Mouse (Mus musculus) stomach, embryonic 15.5 days (tissue): ENCODE measurements at regions not wholly inside any gene's neighbourhood (a gene's known extent, or its start where the extent isn't known, plus 50 kb on each side); places are given as distances from the start of the nearest gene placed in this dataset.
A peak's percentile ranks its signal among the peaks of the same experiment; 100 is the strongest.

Source experiments
- ATAC-seq: fragments of 200-750 bp; cut with Nextera tagmentation; 2 replicates; pipeline ENCODE4 v1.8.0; 2017; ENCODE audit warnings: low read depth, moderate number of reproducible peaks, moderate TSS enrichment; ENCODE audit not compliant: insufficient read depth, low FRiP score
- H3K27ac ChIP-seq: fragments of 300-500 bp; sonication (generic); 2 replicates; pipeline ENCODE4 v1.5.1; 2015; ENCODE audit warnings: mild to moderate bottlenecking, inconsistent platforms
- H3K27me3 ChIP-seq: fragments of 300-500 bp; sonication (generic); replicated peaks from 2 replicates; pipeline ENCODE4 v1.6.1; 2015; ENCODE audit warnings: inconsistent platforms
- H3K36me3 ChIP-seq: fragments of 300-500 bp; sonication (generic); 2 replicates; pipeline ENCODE4 v1.6.1; 2015; ENCODE audit warnings: inconsistent platforms
- H3K4me1 ChIP-seq: fragments of 300-500 bp; sonication (generic); 2 replicates; pipeline ENCODE4 v1.6.1; 2015; ENCODE audit warnings: inconsistent platforms
- H3K4me2 ChIP-seq: fragments of 300-500 bp; sonication (generic); 2 replicates; pipeline ENCODE4 v1.6.1; 2015; ENCODE audit warnings: mild to moderate bottlenecking, inconsistent platforms
- H3K4me3 ChIP-seq: fragments of 300-500 bp; sonication (generic); replicated peaks from 2 replicates; pipeline ENCODE4 v1.5.1; 2015; ENCODE audit warnings: inconsistent platforms
- H3K9ac ChIP-seq: fragments of 300-500 bp; sonication (generic); 2 replicates; pipeline ENCODE4 v1.6.1; 2015; ENCODE audit warnings: inconsistent platforms
- H3K9me3 ChIP-seq: fragments of 300-500 bp; sonication (generic); 2 replicates; pipeline ENCODE4 v1.6.1; 2016; ENCODE audit warnings: inconsistent platforms
- WGBS: fragments of 180-500 bp; shearing (Covaris S2); methylation state at CpG from one replicate; pipeline ENCODE4 v1.1.7; 2015; 5-methylcytosine and 5-hydroxymethylcytosine counted together

- Histone ChIP-seq H3K9me3 (no peaks in the 10 kb centered on the region), H3K27me3 (no peaks in the 10 kb centered on the region), H3K27ac (no peak overlapping the region), H3K4me2 (no peak overlapping the region), H3K4me3 (no peak overlapping the region), H3K9ac (no peak overlapping the region), H3K4me1 (no peaks in the 10 kb centered on the region), H3K36me3 (no peaks in the 10 kb centered on the region)
- 50% methylated on average over 1 of the region's 1 CpGs for WGBS
- ATAC-seq: no peak
These were observed 91.8 kb downstream of the Slc16a9 start for GRCm38 (mm10) chr10:70336741-70337140.

DNA sequence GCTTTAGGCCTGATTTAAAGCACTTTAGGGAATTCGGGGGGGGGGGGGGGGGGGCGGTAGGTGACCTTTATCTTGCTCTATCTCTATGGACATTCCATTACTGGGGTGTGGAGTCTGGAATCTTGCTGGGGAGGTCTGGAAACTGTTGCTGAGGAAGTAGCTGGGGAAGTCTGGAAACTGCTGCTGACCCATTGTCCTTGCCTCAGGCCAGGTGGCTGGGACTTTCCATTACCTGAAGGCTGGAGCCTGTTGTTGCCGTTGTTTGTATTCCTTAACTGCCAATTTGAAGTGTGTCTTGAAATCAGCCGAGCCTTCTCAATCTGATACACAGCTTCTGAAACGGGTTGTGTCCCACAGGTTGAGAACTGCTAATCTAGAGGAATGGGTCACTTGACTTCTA is 80.9 kb upstream of the Fam13c start:
- ATAC-seq: no peak
- Histone ChIP-seq H3K9ac (no peak overlapping the region), H3K27me3 (no peaks in the 10 kb centered on the region), H3K36me3 (no peaks in the 10 kb centered on the region), H3K27ac (no peak overlapping the region), H3K4me3 (no peak overlapping the region), H3K9me3 (no peaks in the 10 kb centered on the region), H3K4me1 (no peaks in the 10 kb centered on the region; the same call in 1 of the 2 replicates), H3K4me2 (no peak overlapping the region)
- WGBS: 48% methylated on average over 5 of the region's 5 CpGs

DNA sequence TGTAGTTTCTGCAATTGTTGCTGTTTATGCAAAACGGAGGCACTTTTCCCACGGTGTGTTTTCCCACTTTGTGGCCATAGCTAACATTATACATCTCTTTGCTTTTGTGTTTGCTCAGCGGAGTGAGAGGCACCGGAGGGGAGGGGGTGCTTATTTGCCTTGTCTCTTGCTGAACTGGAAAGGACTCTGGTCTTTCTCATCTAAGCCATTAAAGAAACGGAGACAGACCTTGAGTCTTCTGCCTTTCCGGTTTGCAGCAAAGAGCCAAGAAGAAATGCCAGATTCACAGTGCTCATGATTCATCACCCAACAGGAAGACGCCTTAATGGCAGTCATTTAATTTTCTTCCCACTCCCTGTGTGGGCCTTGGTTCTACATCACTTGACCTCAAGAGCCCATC is 80.4 kb upstream of the Fam13c start:
- no peak for ATAC-seq
- no peak overlapping the region for H3K27ac ChIP-seq
- no peaks in the 10 kb centered on the region for H3K9me3 ChIP-seq
- H3K9ac ChIP-seq: no peak overlapping the region
- H3K4me2 ChIP-seq: no peak overlapping the region
- no peaks in the 10 kb centered on the region; the same call in 1 of the 2 replicates for H3K4me1 ChIP-seq
- no peak overlapping the region for H3K4me3 ChIP-seq
- no peaks in the 10 kb centered on the region for H3K36me3 ChIP-seq
- WGBS: 45% methylated on average over 7 of the region's 7 CpGs
- H3K27me3 ChIP-seq: no peaks in the 10 kb centered on the region

DNA sequence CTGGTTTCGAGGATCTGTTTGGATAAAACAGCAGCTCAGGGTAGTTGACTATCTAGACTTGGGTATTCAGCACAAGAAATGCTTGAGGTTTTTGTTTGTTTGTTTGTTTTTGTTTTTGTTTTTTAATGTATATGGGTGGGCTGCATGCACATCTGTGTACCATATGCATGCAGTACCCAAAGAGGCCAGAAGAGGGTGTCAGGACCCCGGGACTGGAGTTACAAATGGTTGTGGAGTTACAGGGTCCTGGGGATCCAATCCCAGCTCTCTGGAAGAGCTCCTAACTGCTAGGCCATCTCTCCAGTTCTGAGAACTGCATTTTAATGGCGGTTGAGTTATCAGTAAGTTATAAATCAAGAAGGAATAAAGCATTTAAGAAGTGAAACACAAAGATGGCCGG is 77.2 kb upstream of the Fam13c start:
- Histone ChIP-seq H3K9ac (no peak overlapping the region), H3K36me3 (no peaks in the 10 kb centered on the region), H3K27me3 (no peaks in the 10 kb centered on the region; the same call in 1 of the 2 replicates), H3K9me3 (no peaks in the 10 kb centered on the region), H3K4me2 (no peak overlapping the region), H3K4me3 (no peak overlapping the region), H3K4me1 (no peaks in the 10 kb centered on the region; the same call in 1 of the 2 replicates), H3K27ac (no peak overlapping the region)
- ATAC-seq: no peak
- WGBS: 77% methylated on average over 4 of the region's 4 CpGs

DNA sequence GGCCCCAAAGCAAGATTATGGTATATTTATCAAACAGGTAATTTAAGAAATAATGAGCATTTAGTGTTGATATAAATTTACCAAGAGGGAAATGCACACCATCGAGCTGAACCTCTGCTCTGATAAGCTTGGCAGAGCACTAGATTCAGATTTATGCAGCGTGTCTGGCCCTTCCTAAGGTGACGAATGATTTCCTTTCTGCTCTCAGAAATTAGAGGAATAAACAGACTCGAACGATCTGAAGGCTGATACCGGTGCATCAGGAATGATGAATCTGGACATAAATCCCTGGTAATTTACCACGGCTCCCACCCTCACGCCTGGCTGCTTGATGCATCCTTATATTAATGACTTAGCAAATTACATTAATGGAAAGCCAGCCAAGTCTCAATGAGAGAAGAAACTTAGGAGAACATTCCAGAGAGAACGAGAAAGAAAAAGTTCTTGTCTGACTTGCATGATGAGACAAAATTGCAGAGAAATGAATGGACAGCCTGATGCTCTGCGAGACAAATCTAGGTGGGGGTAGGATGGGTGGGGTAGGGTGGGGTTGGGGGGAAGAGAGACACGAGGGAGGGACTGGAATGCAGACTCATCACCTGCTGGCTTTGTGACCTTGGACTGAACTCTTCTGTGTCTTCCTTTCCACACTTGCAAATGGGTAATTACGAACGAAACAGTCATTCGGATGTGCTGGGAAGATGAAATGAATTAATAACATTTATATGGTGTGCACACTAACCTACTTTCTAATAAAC is 75.9 kb upstream of the Fam13c start:
- no peaks in the 10 kb centered on the region; the same call in 1 of the 2 replicates for H3K4me1 ChIP-seq
- ATAC-seq: no peak
- no peak overlapping the region for H3K9ac ChIP-seq
- H3K27me3 ChIP-seq: no peaks in the 10 kb centered on the region; the same call in 1 of the 2 replicates
- no peaks in the 10 kb centered on the region for H3K36me3 ChIP-seq
- WGBS: 30% methylated on average over 14 of the region's 14 CpGs
- no peak overlapping the region for H3K4me2 ChIP-seq
- no peaks in the 10 kb centered on the region for H3K9me3 ChIP-seq
- H3K4me3 ChIP-seq: no peak overlapping the region
- H3K27ac ChIP-seq: no peak overlapping the region

- H3K9me3 ChIP-seq: no peaks in the 10 kb centered on the region
- no peak overlapping the region for H3K9ac ChIP-seq
- H3K4me1 ChIP-seq: no peaks in the 10 kb centered on the region; the same call in 1 of the 2 replicates
- no peak overlapping the region for H3K4me3 ChIP-seq
- no peak overlapping the region for H3K27ac ChIP-seq
- no peak overlapping the region for H3K4me2 ChIP-seq
- no peaks in the 10 kb centered on the region for H3K36me3 ChIP-seq
- no peak for ATAC-seq
- no peaks in the 10 kb centered on the region; the same call in 1 of the 2 replicates for H3K27me3 ChIP-seq
- 89% methylated on average over 9 of the region's 9 CpGs for WGBS
These were observed 75.3 kb upstream of the Fam13c start for GRCm38 (mm10) chr10:70364976-70365345.

DNA sequence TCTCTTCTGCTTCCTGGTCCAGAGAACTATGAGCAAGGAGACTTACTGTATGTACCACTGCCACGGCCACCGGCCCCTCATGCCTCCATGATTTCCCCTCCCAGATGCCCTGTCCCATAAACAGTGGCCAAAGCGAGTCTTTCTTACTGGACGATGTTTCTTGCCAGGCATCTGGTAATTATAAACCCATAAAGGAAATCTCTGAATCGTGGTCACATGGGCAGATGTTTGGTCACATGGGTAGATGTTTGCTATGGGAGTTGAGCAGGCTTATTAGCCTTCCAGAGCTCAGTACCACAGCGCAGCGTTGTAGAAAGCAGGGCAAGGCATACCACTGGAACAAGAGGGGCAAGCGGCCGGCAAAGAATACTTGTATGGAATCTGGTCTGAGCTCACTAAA is 74.8 kb upstream of the Fam13c start:
- H3K27me3 ChIP-seq: no peaks in the 10 kb centered on the region; the same call in 1 of the 2 replicates
- H3K4me2 ChIP-seq: no peak overlapping the region
- H3K27ac ChIP-seq: no peak overlapping the region
- H3K9ac ChIP-seq: no peak overlapping the region
- H3K4me1 ChIP-seq: no peaks in the 10 kb centered on the region
- no peaks in the 10 kb centered on the region for H3K9me3 ChIP-seq
- ATAC-seq: no peak
- H3K36me3 ChIP-seq: no peaks in the 10 kb centered on the region
- H3K4me3 ChIP-seq: no peak overlapping the region
- WGBS: 86% methylated on average over 9 of the region's 9 CpGs

- 75% methylated on average over 11 of the region's 11 CpGs for WGBS
These were observed 72.4 kb upstream of the Fam13c start for GRCm38 (mm10) chr10:70367866-70368265.

GRCm38 (mm10) chr10:70368685-70369084 is 71.6 kb upstream of the Fam13c start:
- Histone ChIP-seq H3K9me3 (no peaks in the 10 kb centered on the region), H3K27ac (no peak overlapping the region), H3K4me1 (no peaks in the 10 kb centered on the region), H3K27me3 (no peaks in the 10 kb centered on the region; the same call in 1 of the 2 replicates), H3K36me3 (no peaks in the 10 kb centered on the region), H3K4me2 (0 out of 2 replicates have a peak overlapping the region, but pooled peaks have one; percentile 9), H3K9ac (no peak overlapping the region), H3K4me3 (no peak overlapping the region)
- ATAC-seq: no peak
- WGBS: 40% methylated on average over 7 of the region's 7 CpGs

More at GRCm38 (mm10) chr10:70367866-70368265, 72.4 kb upstream of the Fam13c start:
- Histone ChIP-seq H3K4me1 (no peaks in the 10 kb centered on the region), H3K4me2 (no peak overlapping the region), H3K4me3 (no peak overlapping the region), H3K36me3 (no peaks in the 10 kb centered on the region), H3K27me3 (no peaks in the 10 kb centered on the region; the same call in 1 of the 2 replicates), H3K9me3 (no peaks in the 10 kb centered on the region), H3K27ac (no peak overlapping the region), H3K9ac (no peak overlapping the region)
- ATAC-seq: no peak

GRCm38 (mm10) chr10:70372411-70373136 is 67.7 kb upstream of the Fam13c start:
- no peak for ATAC-seq
- Histone ChIP-seq H3K36me3 (no peaks in the 10 kb centered on the region), H3K4me1 (no peaks in the 10 kb centered on the region), H3K9ac (no peak overlapping the region), H3K4me2 (no peak overlapping the region), H3K9me3 (no peaks in the 10 kb centered on the region), H3K27me3 (no peaks in the 10 kb centered on the region; the same call in 1 of the 2 replicates), H3K27ac (no peak overlapping the region), H3K4me3 (no peak overlapping the region)
- 61% methylated on average over 6 of the region's 6 CpGs for WGBS

- 82% methylated on average over 8 of the region's 8 CpGs for WGBS
- ATAC-seq: no peak
- no peaks in the 10 kb centered on the region for H3K36me3 ChIP-seq
These were observed 67.1 kb upstream of the Fam13c start for GRCm38 (mm10) chr10:70373207-70373606.

GRCm38 (mm10) chr10:70373836-70374235 is 66.4 kb upstream of the Fam13c start:
- Histone ChIP-seq H3K4me1 (no peaks in the 10 kb centered on the region), H3K4me3 (no peak overlapping the region), H3K9ac (no peak overlapping the region), H3K36me3 (no peaks in the 10 kb centered on the region), H3K9me3 (no peaks in the 10 kb centered on the region), H3K27ac (no peak overlapping the region), H3K27me3 (no peaks in the 10 kb centered on the region), H3K4me2 (no peak overlapping the region)
- no peak for ATAC-seq
- 69% methylated on average over 5 of the region's 5 CpGs for WGBS

More at GRCm38 (mm10) chr10:70373207-70373606, 67.1 kb upstream of the Fam13c start:
- no peaks in the 10 kb centered on the region for H3K4me1 ChIP-seq
- H3K9ac ChIP-seq: no peak overlapping the region
- H3K4me2 ChIP-seq: no peak overlapping the region
- H3K27me3 ChIP-seq: no peaks in the 10 kb centered on the region
- H3K27ac ChIP-seq: no peak overlapping the region
- no peak overlapping the region for H3K4me3 ChIP-seq
- no peaks in the 10 kb centered on the region for H3K9me3 ChIP-seq
